In genomic region chr1:186263955-186264354, GRCm38 (mm10) we compare ENCODE assay signal across 11 mouse cellular contexts.
A peak's percentile ranks its signal among the peaks of the same experiment; 100 is the strongest.
DNase-seq lines count a peak whose midpoint lies in the region; ATAC-seq and TF ChIP-seq lines count a peak whose summit lies in the region.
"Had no signal": no experiment of that assay in that cellular context is flagged by ENCODE, and none has a peak within 500 bp of the region (broad histone marks: within the 10 kb centered on the region; RNA-seq: fewer than 3 reads in every experiment).

No protein-coding gene starts in this region.

- ATAC-seq in lung, embryonic 15.5 days (ENCODE audit: borderline replicate concordance, extremely low read depth, low FRiP score, low TSS enrichment): 0 out of 2 replicates have a peak, but pooled peaks have one; percentile 17
- no peak for ATAC-seq in heart, embryonic 13.5 days (ENCODE audit: extremely low read depth, insufficient number of reproducible peaks, low FRiP score, low TSS enrichment)
- 0 out of 2 replicates have a peak, but pooled peaks have one; percentile 47 for ATAC-seq in stomach, embryonic 14.5 days (ENCODE audit: insufficient number of reproducible peaks, insufficient read depth, low FRiP score, low read depth)

- peak overlapping the region; percentile 53 for H3K27ac ChIP-seq in lung, embryonic 15.5 days
- H3K27ac ChIP-seq in heart, embryonic 13.5 days (replicated peaks): peak overlapping the region; percentile 65
- H3K27ac ChIP-seq in stomach, embryonic 14.5 days (ENCODE audit: low read length): no peak overlapping the region
- H3K27ac ChIP-seq: liver, embryonic 13.5 days had no signal

- no peaks in the 10 kb centered on the region for H3K27me3 ChIP-seq in lung, embryonic 15.5 days
- H3K27me3 ChIP-seq in heart, embryonic 13.5 days (replicated peaks): no peaks in the 10 kb centered on the region
- H3K27me3 ChIP-seq in stomach, embryonic 14.5 days (ENCODE audit: control insufficient read depth, insufficient read depth, low read length): no peaks in the 10 kb centered on the region
- H3K27me3 ChIP-seq: liver, embryonic 13.5 days had no signal

- no peaks in the 10 kb centered on the region for H3K36me3 ChIP-seq in lung, embryonic 15.5 days
- H3K36me3 ChIP-seq in heart, embryonic 13.5 days: no peaks in the 10 kb centered on the region
- no peaks in the 10 kb centered on the region for H3K36me3 ChIP-seq in stomach, embryonic 14.5 days (ENCODE audit: control insufficient read depth, insufficient read depth, low read length)
- H3K36me3 ChIP-seq: liver, embryonic 13.5 days had no signal

- no peak for TF ChIP-seq POLR2A in lung, adult 2 months (IDR thresholded peaks at IDR 0.05; ENCODE audit: borderline replicate concordance, extremely low read depth, low read depth, low read length)

- peak; percentile 60 for DNase-seq in gastrocnemius, adult 18-20 months (ENCODE audit: low spot score)
- DNase-seq in gastrocnemius, postnatal 10 days: no peak
- DNase-seq in lung, adult 2 months: no peak
- DNase-seq in cerebellum, adult 18-20 months: no peak
- no peak for DNase-seq in left cerebral cortex, adult 9 months (ENCODE audit: low spot score in 2 of 2)
- DNase-seq: cerebellum, postnatal 36 days; liver, embryonic 13.5 days; spleen, adult 18-20 months had no signal

- 38% methylated on average over 7 of the region's 7 CpGs for WGBS in lung, embryonic 15.5 days
- WGBS in lung, adult 2 months: 24% methylated on average over 7 of the region's 7 CpGs
- 49% methylated on average over 7 of the region's 7 CpGs for WGBS in heart, embryonic 13.5 days
- WGBS in stomach, embryonic 14.5 days: 35% methylated on average over 7 of the region's 7 CpGs

- no peaks in the 10 kb centered on the region for H3K9me3 ChIP-seq in lung, embryonic 15.5 days
- H3K9me3 ChIP-seq in heart, embryonic 13.5 days: peaks cover 6% of the 10 kb centered on the region; the same call in 1 of the 2 replicates
- H3K9me3 ChIP-seq in stomach, embryonic 14.5 days (ENCODE audit: control insufficient read depth, low read depth, low read length): peaks cover 5% of the 10 kb centered on the region; the same call in 1 of the 2 replicates
- H3K9me3 ChIP-seq: liver, embryonic 13.5 days had no signal

- no peak overlapping the region for H3K4me2 ChIP-seq in lung, embryonic 15.5 days
- no peak overlapping the region for H3K4me2 ChIP-seq in heart, embryonic 13.5 days
- no peak overlapping the region for H3K4me2 ChIP-seq in stomach, embryonic 14.5 days (replicated peaks; ENCODE audit: low read depth, low read length)
- H3K4me2 ChIP-seq: liver, embryonic 13.5 days had no signal

- no peak overlapping the region for H3K9ac ChIP-seq in lung, embryonic 15.5 days
- no peak overlapping the region for H3K9ac ChIP-seq in heart, embryonic 13.5 days
- no peak overlapping the region for H3K9ac ChIP-seq in stomach, embryonic 14.5 days (replicated peaks; ENCODE audit: low read depth, low read length)
- H3K9ac ChIP-seq: liver, embryonic 13.5 days had no signal

- H3K4me3 ChIP-seq in lung, embryonic 15.5 days: no peak overlapping the region
- no peak overlapping the region for H3K4me3 ChIP-seq in lung, adult 2 months (replicated peaks; ENCODE audit: extremely low read depth, low read depth, low read length)
- H3K4me3 ChIP-seq in heart, embryonic 13.5 days: no peak overlapping the region
- H3K4me3 ChIP-seq in stomach, embryonic 14.5 days (ENCODE audit: low read depth, low read length): no peak overlapping the region
- H3K4me3 ChIP-seq: liver, embryonic 13.5 days had no signal

- peaks cover 42% of the 10 kb centered on the region for H3K4me1 ChIP-seq in lung, embryonic 15.5 days
- H3K4me1 ChIP-seq in lung, adult 2 months (ENCODE audit: control insufficient read depth, insufficient read depth, low read length): peaks cover 10% of the 10 kb centered on the region
- H3K4me1 ChIP-seq in heart, embryonic 13.5 days: peaks cover 36% of the 10 kb centered on the region
- H3K4me1 ChIP-seq in stomach, embryonic 14.5 days (ENCODE audit: control insufficient read depth, insufficient read depth, low read length): peaks cover 7% of the 10 kb centered on the region
- H3K4me1 ChIP-seq: liver, embryonic 13.5 days had no signal

- no peak for TF ChIP-seq CTCF in lung, adult 2 months (IDR thresholded peaks at IDR 0.05; ENCODE audit: insufficient read depth, low read length)
